Mouse (Mus musculus): Measurements from ENCODE around the gene Cblb.

Gene Cblb

GRCm38 (mm10) chr16:52210844-52211606, 180.0 kb downstream of the Cblb start:
- DNase-seq (ENCODE audit: low spot score), result no peak

DNA sequence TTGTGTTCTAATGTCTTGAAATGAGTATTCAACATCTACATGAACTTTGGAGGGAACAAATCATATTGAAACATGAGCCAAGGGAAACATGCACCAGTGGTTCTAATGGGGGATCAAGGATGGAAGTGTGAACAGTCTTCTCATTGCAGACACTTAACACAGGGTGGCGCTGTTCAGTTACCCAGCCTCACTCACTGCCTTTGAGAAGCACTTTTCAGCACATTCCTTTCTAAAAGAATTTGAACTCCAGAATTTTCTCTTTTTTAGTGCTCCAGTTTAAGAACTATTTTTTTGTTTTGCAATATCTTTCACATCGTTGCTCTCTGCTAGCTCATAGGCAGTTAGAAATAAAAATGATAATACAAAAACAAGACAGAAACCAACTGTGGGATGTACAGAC, 188.0 kb downstream of the Cblb start:
- DNase-seq (ENCODE audit: low spot score), result no peak

DNA sequence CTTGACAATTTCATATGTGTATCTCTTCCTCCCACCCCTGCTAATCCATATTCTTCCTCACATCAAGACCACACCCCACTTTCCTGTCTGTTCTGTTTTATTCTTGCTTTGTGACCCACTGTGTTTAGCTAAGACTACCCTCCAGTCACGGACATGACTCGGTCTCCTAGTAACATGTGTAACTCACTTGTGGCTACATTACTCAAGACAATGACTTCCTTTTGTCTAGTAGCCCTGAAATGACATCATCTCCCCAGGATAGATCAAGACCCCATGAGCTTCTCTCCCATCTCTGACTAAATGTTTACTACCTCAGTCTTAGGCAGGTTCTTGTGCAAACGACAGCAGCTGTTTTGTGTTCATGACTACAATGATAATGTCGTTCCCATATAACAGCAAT, 191.9 kb downstream of the Cblb start:
- DNase-seq (ENCODE audit: low spot score), result no peak

- DNase-seq (ENCODE audit: low spot score), result no peak
These were observed 198.4 kb downstream of the Cblb start for GRCm38 (mm10) chr16:52229446-52229845.

DNA sequence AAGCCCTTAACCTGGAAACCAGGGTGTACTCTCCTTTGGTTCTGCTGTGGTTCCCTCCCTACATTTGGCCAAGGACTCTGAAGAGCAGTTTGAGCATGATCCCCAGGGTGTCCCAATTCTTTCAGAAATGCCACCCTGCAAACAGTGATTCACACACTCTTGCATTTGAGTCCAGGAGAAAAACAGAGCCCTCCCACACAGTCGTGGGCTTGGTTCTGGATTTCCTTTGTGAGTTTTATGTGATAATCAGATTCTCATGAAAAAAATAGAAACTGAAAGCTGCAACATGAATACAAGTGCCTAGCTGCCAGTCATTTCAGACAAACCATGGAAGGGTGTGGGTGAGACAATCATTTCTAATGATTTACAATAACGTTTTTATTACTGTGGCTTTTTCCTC, 198.9 kb downstream of the Cblb start:
- no peak for DNase-seq (ENCODE audit: low spot score)

- no peak for DNase-seq (ENCODE audit: low spot score)
These were observed 211.1 kb downstream of the Cblb start for GRCm38 (mm10) chr16:52242144-52242543.

- no peak for DNase-seq (ENCODE audit: low spot score)
These were observed 212.5 kb downstream of the Cblb start for GRCm38 (mm10) chr16:52243421-52243973.

DNA sequence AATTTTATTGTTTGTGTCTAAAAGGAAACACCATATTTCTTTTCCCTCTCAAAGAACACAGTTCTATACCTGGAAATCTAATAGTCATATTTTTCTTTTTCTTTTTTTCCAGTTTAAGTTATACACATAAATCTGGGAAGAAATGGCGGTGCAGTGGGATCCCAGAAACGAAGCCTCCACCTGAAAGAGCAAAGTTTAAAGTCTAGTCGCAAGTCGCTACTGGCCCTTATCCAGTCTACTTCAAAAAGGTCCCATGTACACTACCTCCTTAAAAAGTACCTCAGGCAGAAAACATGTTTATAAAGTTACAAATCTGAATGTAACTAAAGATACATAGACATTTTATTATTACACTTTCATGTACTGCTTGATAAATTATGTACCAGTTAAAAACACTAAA, 219.2 kb downstream of the Cblb start:
- no peak for DNase-seq (ENCODE audit: low spot score)

DNA sequence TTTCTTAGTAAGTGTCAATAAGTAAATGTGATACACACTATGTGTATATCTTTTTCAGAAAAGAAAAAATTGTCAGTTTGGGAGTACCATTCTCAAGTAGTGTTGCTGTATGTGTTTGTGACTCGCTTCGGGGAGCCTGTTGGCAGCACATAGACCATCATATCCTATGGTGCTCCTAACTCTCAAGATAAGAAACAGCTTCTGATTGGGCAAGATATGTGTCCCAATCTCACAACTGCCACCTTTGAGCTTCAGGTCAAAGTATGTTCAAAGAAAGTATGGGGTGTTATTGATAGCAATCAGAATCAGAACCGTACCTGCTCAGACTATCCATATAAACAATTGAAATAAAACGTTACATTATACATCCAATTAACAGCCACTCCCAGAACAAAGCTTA, 219.9 kb downstream of the Cblb start:
- no peak for DNase-seq (ENCODE audit: low spot score)

Data from T-cell, adult 2 months (primary cell).